Mouse (Mus musculus) small intestine, adult 2 months (tissue): ENCODE measurements around the gene Dlst. TPM values are rescaled to one million over a fixed set of nuclear protein-coding genes. Genes with fewer than 3 reads are reported as not detected.
"Not testable (repeated sequence)": the region's sequence is repeated elsewhere in the genome, so short reads cannot be mapped to it uniquely, and the experiment has no call there.

ENCODE experiments used
- H3K27ac ChIP-seq: fragments of 200-500 bp; 2 replicates; pipeline ENCODE4 v1.5.1; 2012; ENCODE audit warnings: low read depth, low read length, control low read depth, inconsistent platforms; ENCODE audit not compliant: insufficient read depth
- H3K27me3 ChIP-seq: fragments of 200-500 bp; 2 replicates; pipeline ENCODE4 v1.6.1; 2012; ENCODE audit warnings: mild to moderate bottlenecking, moderate library complexity, low read length, inconsistent platforms; ENCODE audit not compliant: control insufficient read depth, insufficient read depth
- H3K36me3 ChIP-seq: fragments of 200-500 bp; 2 replicates; pipeline ENCODE4 v1.6.1; 2012; ENCODE audit warnings: mild to moderate bottlenecking, low read length, control low read depth, inconsistent platforms; ENCODE audit not compliant: control insufficient read depth, insufficient read depth
- H3K4me1 ChIP-seq: fragments of 200-500 bp; 2 replicates; pipeline ENCODE4 v1.6.1; 2012; ENCODE audit warnings: low read length, inconsistent platforms, mixed read lengths; ENCODE audit not compliant: control insufficient read depth, insufficient read depth, insufficient read length
- H3K4me3 ChIP-seq: fragments of 200-500 bp; 2 replicates; pipeline ENCODE4 v1.5.1; 2012; ENCODE audit warnings: low read depth, mild to moderate bottlenecking, control low read depth, inconsistent platforms, low read length, moderate library complexity
- CTCF ChIP-seq: fragments of 200-500 bp; IDR thresholded peaks from 2 replicates; pipeline ENCODE4 v1.5.1; 2012; ENCODE audit warnings: low read depth, mild to moderate bottlenecking, control low read depth, inconsistent platforms, low read length, moderate library complexity, mixed read lengths; ENCODE audit not compliant: insufficient replicate concordance, insufficient read length; ENCODE audit errors: extremely low read depth
- POLR2A ChIP-seq: fragments of 200-500 bp; IDR thresholded peaks from 2 replicates; pipeline ENCODE4 v1.6.1; 2012; ENCODE audit warnings: low read depth, mild to moderate bottlenecking, control low read depth, inconsistent platforms, low read length, moderate library complexity
- WGBS: fragments of 180-500 bp; shearing (Covaris S2); methylation state at CpG from one replicate; pipeline ENCODE4 v1.1.7; 2018; 5-methylcytosine and 5-hydroxymethylcytosine counted together
- polyA plus RNA-seq: library from polyadenylated mRNA; depleted of rRNA; stranded (reverse); fragments of >200 nt; gene quantifications from 2 replicates; pipeline ENCODE4 v1.2.3, GENCODE M21; 2012

The Dlst gene
- polyA plus RNA-seq, 1 experiment: 125 TPM

GRCm38 (mm10) chr12:85141096-85141495 is 30.5 kb downstream of the Dlst start:
- Histone ChIP-seq H3K4me3 (no peak overlapping the region), H3K4me1 (peaks cover 5% of the 10 kb centered on the region; the same call in 1 of the 2 replicates), H3K27ac (no peak overlapping the region), H3K36me3 (no peaks in the 10 kb centered on the region), H3K27me3 (no peaks in the 10 kb centered on the region)
- TF ChIP-seq POLR2A: no peak
- WGBS: 85% methylated on average over 6 of the region's 6 CpGs

- Histone ChIP-seq H3K27ac (no peak overlapping the region), H3K27me3 (no peaks in the 10 kb centered on the region), H3K36me3 (no peaks in the 10 kb centered on the region), H3K4me1 (peaks cover 7% of the 10 kb centered on the region; the same call in 1 of the 2 replicates), H3K4me3 (no peak overlapping the region)
- 23% methylated on average over 4 of the region's 4 CpGs for WGBS
- TF ChIP-seq CTCF (peak; percentile 93; the same call in 1 of the 2 replicates), POLR2A (no peak)
Measured at GRCm38 (mm10) chr12:85142803-85143202, 32.2 kb downstream of the Dlst start.

GRCm38 (mm10) chr12:85144276-85144675 is 33.6 kb downstream of the Dlst start:
- H3K27ac ChIP-seq, H3K36me3 ChIP-seq, H3K27me3 ChIP-seq, H3K4me3 ChIP-seq, H3K4me1 ChIP-seq: not testable (repeated sequence)
- WGBS: 46% methylated on average over 2 of the region's 2 CpGs

DNA sequence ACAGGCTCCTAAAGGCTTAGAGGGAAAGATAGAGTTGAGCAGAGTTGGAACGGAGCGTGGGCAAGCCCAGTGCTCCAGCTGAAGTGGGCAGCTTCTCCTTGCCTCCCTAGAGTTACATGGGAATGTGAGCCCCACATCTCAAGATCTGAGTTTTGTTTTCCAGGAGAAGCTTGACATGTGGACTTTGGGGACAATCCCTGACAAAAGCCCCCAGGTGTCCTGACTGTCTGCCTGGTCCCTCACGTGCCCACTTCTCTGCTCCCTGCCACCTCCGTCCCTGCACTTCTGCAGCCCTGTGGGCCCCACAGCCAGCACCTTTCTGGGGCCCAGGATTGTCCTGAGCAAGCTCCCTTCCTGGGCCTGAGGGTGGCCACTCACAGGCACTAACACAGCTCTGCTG is 34.2 kb downstream of the Dlst start:
- Histone ChIP-seq H3K4me3 (no peak overlapping the region), H3K36me3 (no peaks in the 10 kb centered on the region), H3K27me3 (no peaks in the 10 kb centered on the region), H3K4me1 (peaks cover 2% of the 10 kb centered on the region; the same call in 1 of the 2 replicates), H3K27ac (no peak overlapping the region)
- no peak for TF ChIP-seq POLR2A
- WGBS: 96% methylated on average over 4 of the region's 4 CpGs

DNA sequence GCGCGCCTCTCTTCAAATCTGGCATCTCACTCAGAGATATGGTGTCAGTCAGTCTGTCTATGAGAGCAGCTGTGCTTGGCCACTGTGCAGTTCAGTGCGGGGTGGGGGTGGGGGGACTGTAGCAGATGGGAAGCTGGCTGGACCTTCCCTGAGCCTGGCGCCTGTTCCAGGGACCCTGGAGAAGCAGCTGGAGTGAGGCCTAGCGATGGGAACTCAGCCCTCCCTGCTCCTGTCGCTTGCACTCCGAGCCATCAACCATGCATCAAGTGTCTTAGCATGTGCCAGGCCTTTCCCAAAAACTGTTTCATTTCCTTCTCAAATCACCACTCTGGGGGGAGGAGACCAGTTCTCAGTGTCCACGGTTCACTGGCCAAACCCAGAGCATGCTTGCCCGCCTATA is 35.0 kb downstream of the Dlst start:
- no peaks in the 10 kb centered on the region for H3K27me3 ChIP-seq
- H3K4me3 ChIP-seq: no peak overlapping the region
- H3K4me1 ChIP-seq: peaks cover 2% of the 10 kb centered on the region; the same call in 1 of the 2 replicates
- no peak for TF ChIP-seq CTCF
- TF ChIP-seq POLR2A: no peak
- H3K27ac ChIP-seq: peak overlapping the region; percentile 46; the same call in 1 of the 2 replicates
- no peaks in the 10 kb centered on the region for H3K36me3 ChIP-seq
- WGBS: 80% methylated on average over 9 of the region's 9 CpGs

DNA sequence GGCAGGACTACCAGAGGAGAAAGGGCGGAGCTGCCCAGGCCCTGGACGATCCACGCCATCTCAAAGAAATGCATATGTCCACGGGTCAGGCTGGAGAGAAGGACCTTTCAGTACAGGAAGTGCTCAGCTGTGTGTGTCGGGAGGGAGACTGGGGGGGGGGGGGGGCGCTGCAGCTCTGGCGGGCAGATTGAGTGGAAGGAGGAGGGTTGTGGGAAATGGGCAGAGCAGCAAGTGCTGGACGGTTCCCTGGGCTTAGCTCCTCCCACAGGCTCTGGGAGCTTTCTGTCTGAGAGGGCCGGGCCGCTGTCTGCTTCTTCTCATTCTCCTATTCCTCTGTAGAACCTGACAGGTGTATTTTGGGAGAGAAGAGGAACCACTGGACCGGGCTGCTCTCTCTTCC is 35.7 kb downstream of the Dlst start:
- Histone ChIP-seq H3K36me3 (no peaks in the 10 kb centered on the region), H3K27me3 (no peaks in the 10 kb centered on the region), H3K4me3 (no peak overlapping the region), H3K4me1 (peaks cover 2% of the 10 kb centered on the region; the same call in 1 of the 2 replicates), H3K27ac (no peak overlapping the region; the same call in 1 of the 2 replicates)
- 25% methylated on average over 11 of the region's 11 CpGs for WGBS
- no peak for TF ChIP-seq POLR2A
- TF ChIP-seq CTCF: no peak

- H3K4me3 ChIP-seq: no peak overlapping the region
- H3K4me1 ChIP-seq: peaks cover 2% of the 10 kb centered on the region; the same call in 1 of the 2 replicates
- H3K27me3 ChIP-seq: no peaks in the 10 kb centered on the region
- no peaks in the 10 kb centered on the region for H3K36me3 ChIP-seq
- H3K27ac ChIP-seq: no peak overlapping the region
- 77% methylated on average over 9 of the region's 9 CpGs for WGBS
- no peak for TF ChIP-seq POLR2A
- TF ChIP-seq CTCF: no peak
Measured at GRCm38 (mm10) chr12:85146881-85147280, 36.2 kb downstream of the Dlst start.

DNA sequence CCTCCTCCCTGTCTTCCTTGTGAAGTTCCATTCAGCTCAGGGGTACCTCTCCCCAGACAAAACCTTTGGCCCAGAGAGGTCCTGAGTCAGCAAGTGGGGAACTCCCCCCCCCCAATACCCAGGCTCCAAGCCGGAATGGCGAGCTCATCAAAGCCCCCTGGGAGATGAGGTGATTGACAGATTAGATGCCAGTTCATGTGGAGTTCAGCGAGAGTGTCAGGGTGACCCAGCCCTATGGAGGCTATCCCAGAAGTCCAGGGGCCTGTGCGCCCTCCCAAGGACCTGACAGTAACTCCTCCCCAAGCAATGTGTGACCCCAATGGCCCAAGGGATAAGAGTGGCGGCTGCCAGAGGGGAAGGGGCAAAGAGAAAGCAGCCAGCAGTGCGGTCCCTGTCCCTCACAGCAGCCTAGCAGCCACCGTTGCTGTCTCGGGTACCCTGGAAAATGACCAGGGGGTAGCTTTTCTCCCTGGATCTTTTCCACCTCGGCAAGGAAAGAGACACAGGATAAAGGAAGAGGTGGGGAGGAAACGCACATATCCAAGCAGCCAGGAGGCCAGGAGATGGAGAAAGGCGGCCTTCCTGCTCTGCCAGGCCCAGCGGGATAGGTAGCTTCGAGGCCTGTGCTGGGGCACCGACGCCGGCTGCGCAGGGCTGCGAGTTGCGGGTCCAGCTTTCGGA is 39.8 kb downstream of the Dlst start:
- H3K27ac ChIP-seq: no peak overlapping the region
- H3K27me3 ChIP-seq: no peaks in the 10 kb centered on the region
- H3K36me3 ChIP-seq: no peaks in the 10 kb centered on the region
- 36% methylated on average over 20 of the region's 20 CpGs for WGBS
- TF ChIP-seq POLR2A (no peak), CTCF (no peak)
- peaks cover 2% of the 10 kb centered on the region; the same call in 1 of the 2 replicates for H3K4me1 ChIP-seq
- peak overlapping the region; percentile 41 for H3K4me3 ChIP-seq
